Mouse (Mus musculus) frontal cortex, postnatal 14 days (tissue): Measurements from ENCODE around the gene Il18.
"Not testable (repeated sequence)": the region's sequence is repeated elsewhere in the genome, so short reads cannot be mapped to it uniquely, and the experiment has no call there.

Experiments used
- DNase-seq, 2 experiments: peaks; one replicate each; pipeline ENCODE4 v3.0.0; 2022; ENCODE audit warnings: low spot score in 2 of 2

The Il18 gene

DNA sequence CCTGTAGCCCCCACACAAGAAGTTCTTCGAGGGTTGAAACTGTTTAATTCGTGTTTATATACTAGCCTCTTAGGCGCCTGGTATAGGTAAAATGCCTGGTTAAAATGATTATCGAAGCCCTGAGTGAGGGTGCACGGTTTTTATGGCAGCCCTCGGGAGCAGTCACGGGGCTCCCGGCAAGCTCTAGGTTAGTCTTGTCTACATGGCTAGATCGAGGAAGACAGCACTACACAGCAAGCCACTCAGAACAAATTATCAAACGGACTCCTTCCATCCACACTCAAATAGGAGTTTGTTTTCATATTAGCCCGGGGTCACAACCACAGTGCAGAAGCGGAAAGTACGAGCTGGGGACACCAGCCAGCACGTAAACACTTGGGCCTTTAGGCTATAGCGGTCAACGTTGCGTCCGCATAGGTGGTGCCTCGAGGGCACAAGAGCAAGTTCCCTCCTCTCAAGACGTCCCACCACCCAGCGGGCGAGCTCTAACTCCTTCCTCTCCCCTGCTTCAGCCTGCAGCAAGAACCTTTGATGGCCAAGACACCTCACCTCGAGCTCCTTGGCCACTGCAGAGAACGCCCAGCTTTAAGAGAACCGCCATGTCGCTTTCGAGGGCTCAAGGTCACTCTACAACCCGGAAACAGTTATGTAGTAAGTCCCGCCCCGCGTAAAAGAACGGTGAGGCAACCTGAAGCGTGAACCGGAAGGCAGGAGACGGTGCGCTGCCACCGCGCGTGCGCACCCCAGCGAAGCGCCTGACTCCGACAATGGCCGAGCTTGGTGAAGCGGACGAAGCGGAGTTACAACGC lies 48.8 kb downstream of the Il18 start, which contains the start of the genes Sdhd and Timm8b:
Gene Sdhd, minus strand, starts transcription at position 624 of the 809 bp plus-strand sequence.
Gene Timm8b, plus strand, starts transcription at position 722 of the 809 bp plus-strand sequence.
- DNase-seq = peak; percentile 91 to 92

DNA sequence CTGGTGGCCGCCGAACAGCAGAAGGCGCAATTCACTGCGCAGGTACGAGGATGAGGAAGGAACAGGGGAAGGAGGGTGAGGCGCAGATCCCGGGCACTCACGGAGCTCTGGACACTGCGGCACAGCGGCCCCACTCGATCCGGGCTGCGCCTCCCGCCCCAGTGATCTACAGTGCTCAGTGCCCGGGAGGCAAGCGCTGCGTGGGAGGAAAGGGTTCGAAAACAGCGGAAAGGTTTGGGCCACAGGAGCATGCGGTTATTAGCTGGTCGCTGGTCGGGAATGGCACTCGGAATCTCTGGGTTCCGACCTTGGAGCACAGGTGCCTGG lies 49.3 kb downstream of the Il18 start:
- DNase-seq = no peak

DNA sequence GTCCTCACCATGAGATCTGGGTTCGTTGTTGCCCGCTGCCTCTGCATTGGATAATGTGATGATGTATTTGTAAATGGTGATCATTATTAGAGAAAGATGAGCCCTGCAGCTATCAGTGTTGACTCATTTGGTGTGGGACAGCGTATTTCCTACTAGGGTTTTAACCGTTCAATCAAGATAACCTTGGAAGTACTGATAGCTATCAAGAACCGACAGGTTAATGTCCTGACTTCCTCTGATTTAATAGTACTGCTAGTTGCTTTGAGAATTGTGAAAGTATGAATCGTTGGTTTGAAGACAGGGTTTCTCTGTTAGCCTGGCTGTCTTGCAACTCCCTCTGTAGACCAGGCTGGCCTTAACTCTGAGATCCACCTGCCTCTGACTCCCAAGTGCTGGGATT lies 49.7 kb downstream of the Il18 start:
- no peak for DNase-seq

DNA sequence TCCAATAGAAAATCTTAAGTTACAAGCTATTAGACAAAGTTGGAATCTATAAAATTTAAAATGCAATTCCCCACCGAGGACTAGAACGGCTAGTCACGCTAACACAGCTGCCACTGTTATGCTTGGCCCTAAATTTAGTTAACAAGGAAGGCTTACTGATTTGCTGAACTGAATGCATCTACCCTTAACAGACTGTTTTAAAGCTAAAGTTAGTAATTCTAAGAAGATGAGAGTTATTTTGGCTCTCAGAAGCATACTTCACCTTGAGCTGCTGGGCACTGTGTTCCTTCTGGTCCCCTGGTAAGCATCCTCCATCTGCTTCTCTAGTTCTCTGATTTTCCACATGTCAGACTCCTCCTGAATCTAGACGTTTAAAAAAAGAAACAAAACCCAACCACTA lies 57.5 kb downstream of the Il18 start:
- DNase-seq = no peak

DNA sequence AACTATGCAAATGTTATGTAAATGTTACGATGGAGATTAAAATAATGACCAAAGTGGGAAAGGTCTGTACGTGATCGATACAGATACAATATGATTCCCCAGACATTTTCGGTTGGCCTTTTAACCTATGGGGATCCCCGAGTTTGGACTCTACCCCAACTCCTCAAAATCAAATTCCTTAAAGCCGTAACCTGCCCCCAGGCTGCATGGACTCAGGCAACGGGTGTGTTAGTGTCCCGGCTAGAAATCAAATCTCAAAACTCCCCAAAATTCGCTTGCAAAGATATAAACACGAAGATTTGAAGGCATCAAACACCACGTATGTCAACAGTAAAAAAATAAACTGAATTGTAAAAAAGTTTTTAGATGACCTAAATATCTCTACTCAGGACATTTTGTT lies 61.5 kb downstream of the Il18 start:
- no peak for DNase-seq

DNA sequence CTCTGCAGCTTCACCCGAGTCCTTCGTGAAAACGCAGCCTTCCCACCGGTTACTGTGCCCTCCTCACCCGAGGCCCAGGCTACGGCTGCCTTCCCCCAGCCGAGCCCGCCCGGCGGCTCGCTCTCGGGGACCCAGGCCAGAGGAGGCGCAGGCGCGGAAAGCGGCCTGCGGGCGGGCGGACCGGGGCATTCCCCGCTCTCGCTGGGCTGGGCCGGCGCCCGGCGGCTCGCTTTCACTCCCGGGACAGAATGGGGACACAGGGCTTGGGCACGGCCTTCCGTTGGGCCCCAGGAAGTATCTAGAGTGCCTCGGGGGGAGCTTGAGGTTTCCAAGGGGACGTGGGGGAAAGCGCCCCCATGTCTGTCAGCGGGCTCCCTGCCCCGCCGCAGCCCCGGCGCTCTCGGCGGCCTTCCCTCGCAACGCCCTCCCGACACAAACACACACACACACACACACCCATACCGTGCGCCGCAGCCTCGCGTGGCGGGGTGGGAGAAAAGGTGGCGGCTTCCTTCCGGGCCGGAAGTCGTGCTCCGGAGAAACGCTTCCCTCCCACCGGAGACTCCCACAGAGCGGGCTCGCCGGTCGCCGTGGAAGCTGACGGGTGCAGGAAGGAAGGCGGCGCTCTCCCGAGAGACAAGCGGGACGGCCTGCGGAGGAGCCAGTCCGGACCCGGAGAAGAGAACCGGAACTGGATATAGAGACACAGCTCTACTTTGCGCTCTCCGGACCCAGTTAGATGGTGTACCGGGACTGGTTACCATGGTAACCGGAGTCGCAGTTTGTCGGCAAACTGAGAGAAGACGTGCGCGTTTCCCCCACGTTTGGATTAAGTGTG lies 62.4 kb downstream of the Il18 start, which contains the start of the genes Pih1d2 and Nkapd1:
Gene Pih1d2, plus strand, starts transcription at position 556 of the 838 bp plus-strand sequence.
Gene Nkapd1, minus strand, starts transcription at position 699 of the 838 bp plus-strand sequence.
- DNase-seq = peak; percentile 83 to 85

DNA sequence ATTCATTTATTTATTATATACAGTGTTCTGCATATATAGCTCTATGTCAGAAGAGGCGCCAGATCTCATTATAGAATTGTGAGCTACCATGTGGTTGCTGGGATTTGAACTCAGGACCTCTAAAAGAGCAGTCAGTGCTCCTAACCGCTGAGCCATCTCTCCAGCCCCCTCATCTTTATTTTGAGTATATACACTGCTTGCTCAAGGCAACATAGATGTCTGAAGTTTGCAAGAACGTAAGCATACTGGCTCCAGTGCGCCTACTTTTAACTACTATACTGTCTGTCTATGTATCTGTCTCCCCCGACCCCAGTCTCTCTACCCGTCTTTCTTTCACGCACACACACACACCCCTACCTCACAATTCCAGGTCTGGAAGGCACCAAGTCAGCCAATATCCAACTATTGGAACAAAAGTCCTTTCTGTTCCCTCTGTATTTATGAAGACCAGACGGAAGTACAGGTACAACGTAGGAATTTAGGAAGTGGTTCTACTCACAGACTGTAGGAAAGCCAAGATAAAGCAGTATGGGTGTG lies 63.2 kb downstream of the Il18 start:
- no peak for DNase-seq

DNA sequence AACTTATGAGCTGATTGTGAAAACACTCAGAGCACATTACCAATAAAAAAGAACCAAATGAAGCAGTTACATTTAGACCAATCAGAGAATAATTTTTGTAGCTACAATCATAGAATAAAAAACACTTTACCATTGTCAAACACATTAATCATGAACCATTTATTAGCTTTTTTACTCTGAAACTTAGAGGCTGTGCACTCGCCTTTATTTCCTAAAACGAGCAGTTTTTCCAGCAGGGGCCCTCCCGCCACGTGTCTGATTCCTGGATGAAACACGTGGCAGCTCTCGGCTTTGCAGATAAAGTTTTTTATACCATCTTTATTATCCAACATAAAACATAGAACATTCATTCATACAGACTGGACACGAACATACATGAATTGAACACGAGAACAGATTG lies 76.3 kb downstream of the Il18 start:
- not testable (repeated sequence) for DNase-seq
